Mouse (Mus musculus): ENCODE data around the gene Foxp1. TPM values are rescaled to one million over a fixed set of nuclear protein-coding genes. Genes with fewer than 3 reads are reported as not detected.
A peak's percentile ranks its signal among the peaks of the same experiment; 100 is the strongest.

Foxp1 gene
- total RNA-seq (2017), result 84.9 and 110 TPM in 2 replicates

- ATAC-seq (replicated peaks in 1 of 2; ENCODE audit: insufficient read depth in 1 of 2, low FRiP score in 2 of 2, low TSS enrichment in 1 of 2, low read depth in 1 of 2, poor library complexity in 2 of 2, severe bottlenecking in 2 of 2), result peak in 1 of 2 experiments; percentile 37; a peak in 1 of 4 replicates
These were observed at the start of gene Foxp1 for GRCm38 (mm10) chr6:99522359-99523108. Gene Foxp1, minus strand, starts transcription at chr6:99522721.

- ATAC-seq (replicated peaks in 1 of 2; ENCODE audit: insufficient read depth in 1 of 2, low FRiP score in 2 of 2, low TSS enrichment in 1 of 2, low read depth in 1 of 2, poor library complexity in 2 of 2, severe bottlenecking in 2 of 2), result no peak
These were observed 49.5 kb upstream of the Foxp1 start for GRCm38 (mm10) chr6:99572071-99572470.

- ATAC-seq (replicated peaks in 1 of 2; ENCODE audit: insufficient read depth in 1 of 2, low FRiP score in 2 of 2, low TSS enrichment in 1 of 2, low read depth in 1 of 2, poor library complexity in 2 of 2, severe bottlenecking in 2 of 2), result no peak
These were observed 44.4 kb upstream of the Foxp1 start for GRCm38 (mm10) chr6:99566921-99567320.

GRCm38 (mm10) chr6:99564766-99565165 lies 42.2 kb upstream of the Foxp1 start:
- no peak for ATAC-seq (replicated peaks in 1 of 2; ENCODE audit: insufficient read depth in 1 of 2, low FRiP score in 2 of 2, low TSS enrichment in 1 of 2, low read depth in 1 of 2, poor library complexity in 2 of 2, severe bottlenecking in 2 of 2)

- ATAC-seq (replicated peaks in 1 of 2; ENCODE audit: insufficient read depth in 1 of 2, low FRiP score in 2 of 2, low TSS enrichment in 1 of 2, low read depth in 1 of 2, poor library complexity in 2 of 2, severe bottlenecking in 2 of 2), result no peak
These were observed 34.4 kb upstream of the Foxp1 start for GRCm38 (mm10) chr6:99556950-99557349.

GRCm38 (mm10) chr6:99552816-99553215 lies 30.3 kb upstream of the Foxp1 start:
- ATAC-seq (replicated peaks in 1 of 2; ENCODE audit: insufficient read depth in 1 of 2, low FRiP score in 2 of 2, low TSS enrichment in 1 of 2, low read depth in 1 of 2, poor library complexity in 2 of 2, severe bottlenecking in 2 of 2), result no peak

- ATAC-seq (replicated peaks in 1 of 2; ENCODE audit: insufficient read depth in 1 of 2, low FRiP score in 2 of 2, low TSS enrichment in 1 of 2, low read depth in 1 of 2, poor library complexity in 2 of 2, severe bottlenecking in 2 of 2), result no peak
These were observed 23.9 kb upstream of the Foxp1 start for GRCm38 (mm10) chr6:99546416-99546815.

- ATAC-seq (replicated peaks in 1 of 2; ENCODE audit: insufficient read depth in 1 of 2, low FRiP score in 2 of 2, low TSS enrichment in 1 of 2, low read depth in 1 of 2, poor library complexity in 2 of 2, severe bottlenecking in 2 of 2), result no peak
These were observed 22.9 kb upstream of the Foxp1 start for GRCm38 (mm10) chr6:99545437-99545836.

GRCm38 (mm10) chr6:99541105-99541504 lies 18.6 kb upstream of the Foxp1 start:
- ATAC-seq (replicated peaks in 1 of 2; ENCODE audit: insufficient read depth in 1 of 2, low FRiP score in 2 of 2, low TSS enrichment in 1 of 2, low read depth in 1 of 2, poor library complexity in 2 of 2, severe bottlenecking in 2 of 2), result no peak

- no peak for ATAC-seq (replicated peaks in 1 of 2; ENCODE audit: insufficient read depth in 1 of 2, low FRiP score in 2 of 2, low TSS enrichment in 1 of 2, low read depth in 1 of 2, poor library complexity in 2 of 2, severe bottlenecking in 2 of 2)
These were observed 18.1 kb upstream of the Foxp1 start for GRCm38 (mm10) chr6:99540653-99541052.

GRCm38 (mm10) chr6:99540146-99540545 lies 17.6 kb upstream of the Foxp1 start:
- no peak for ATAC-seq (replicated peaks in 1 of 2; ENCODE audit: insufficient read depth in 1 of 2, low FRiP score in 2 of 2, low TSS enrichment in 1 of 2, low read depth in 1 of 2, poor library complexity in 2 of 2, severe bottlenecking in 2 of 2)

GRCm38 (mm10) chr6:99538194-99538941 lies 15.8 kb upstream of the Foxp1 start:
- no peak for ATAC-seq (replicated peaks in 1 of 2; ENCODE audit: insufficient read depth in 1 of 2, low FRiP score in 2 of 2, low TSS enrichment in 1 of 2, low read depth in 1 of 2, poor library complexity in 2 of 2, severe bottlenecking in 2 of 2)

- ATAC-seq (replicated peaks in 1 of 2; ENCODE audit: insufficient read depth in 1 of 2, low FRiP score in 2 of 2, low TSS enrichment in 1 of 2, low read depth in 1 of 2, poor library complexity in 2 of 2, severe bottlenecking in 2 of 2), result no peak
These were observed 11.8 kb upstream of the Foxp1 start for GRCm38 (mm10) chr6:99534211-99534745.

GRCm38 (mm10) chr6:99532458-99532857 lies 9.9 kb upstream of the Foxp1 start:
- ATAC-seq (replicated peaks in 1 of 2; ENCODE audit: insufficient read depth in 1 of 2, low FRiP score in 2 of 2, low TSS enrichment in 1 of 2, low read depth in 1 of 2, poor library complexity in 2 of 2, severe bottlenecking in 2 of 2), result no peak

- ATAC-seq (replicated peaks in 1 of 2; ENCODE audit: insufficient read depth in 1 of 2, low FRiP score in 2 of 2, low TSS enrichment in 1 of 2, low read depth in 1 of 2, poor library complexity in 2 of 2, severe bottlenecking in 2 of 2), result no peak
These were observed 6.5 kb upstream of the Foxp1 start for GRCm38 (mm10) chr6:99528972-99529371.

GRCm38 (mm10) chr6:99527457-99528105 lies 5.1 kb upstream of the Foxp1 start:
- no peak for ATAC-seq (replicated peaks in 1 of 2; ENCODE audit: insufficient read depth in 1 of 2, low FRiP score in 2 of 2, low TSS enrichment in 1 of 2, low read depth in 1 of 2, poor library complexity in 2 of 2, severe bottlenecking in 2 of 2)

- ATAC-seq (replicated peaks in 1 of 2; ENCODE audit: insufficient read depth in 1 of 2, low FRiP score in 2 of 2, low TSS enrichment in 1 of 2, low read depth in 1 of 2, poor library complexity in 2 of 2, severe bottlenecking in 2 of 2), result no peak
These were observed 2.8 kb upstream of the Foxp1 start for GRCm38 (mm10) chr6:99525351-99525750.

All from hematopoietic stem cell, adult 5-6 weeks (primary cell).